Mouse (Mus musculus) ES-Bruce4 (cell line): ENCODE measurements around the gene Itga9. TPM values are rescaled to one million over a fixed set of nuclear protein-coding genes. Genes with fewer than 3 reads are reported as not detected.

Source experiments
- H3K27ac ChIP-seq: 2 replicates; pipeline ENCODE4 v1.5.1; 2012; ENCODE audit warnings: low read length, inconsistent platforms; ENCODE audit not compliant: insufficient read depth
- H3K27me3 ChIP-seq: 2 replicates; pipeline ENCODE4 v1.6.1; 2012; ENCODE audit warnings: mild to moderate bottlenecking, low read length, inconsistent platforms; ENCODE audit not compliant: control insufficient read depth, poor library complexity, insufficient read depth, severe bottlenecking
- H3K36me3 ChIP-seq: 2 replicates; pipeline ENCODE4 v1.6.1; 2012; ENCODE audit warnings: inconsistent platforms, mild to moderate bottlenecking, low read length, moderate library complexity; ENCODE audit not compliant: control insufficient read depth, poor library complexity, insufficient read depth, severe bottlenecking
- H3K4me1 ChIP-seq: one replicate; pipeline ENCODE4 v1.8.1; 2011; ENCODE audit warnings: low read length; ENCODE audit not compliant: control insufficient read depth, insufficient read depth
- H3K4me3 ChIP-seq: 2 replicates; pipeline ENCODE4 v1.5.1; 2011; ENCODE audit warnings: low read depth, mild to moderate bottlenecking, low read length
- H3K9ac ChIP-seq: 2 replicates; pipeline ENCODE4 v1.6.1; 2012; ENCODE audit warnings: low read depth, mild to moderate bottlenecking, inconsistent platforms; ENCODE audit not compliant: poor library complexity, severe bottlenecking
- H3K9me3 ChIP-seq: replicated peaks from 2 replicates; pipeline ENCODE4 v1.6.1; 2012; ENCODE audit warnings: mild to moderate bottlenecking, low read length, inconsistent platforms; ENCODE audit not compliant: control insufficient read depth, poor library complexity, insufficient read depth, severe bottlenecking
- CTCF ChIP-seq: IDR thresholded peaks from one replicate; pipeline ENCODE4 v1.8.1; 2011; ENCODE audit warnings: low read depth, low read length
- EP300 ChIP-seq: IDR thresholded peaks from 2 replicates; pipeline ENCODE4 v1.6.1; 2011; ENCODE audit warnings: low read depth, low read length; ENCODE audit not compliant: insufficient read depth
- POLR2A ChIP-seq: IDR thresholded peaks from one replicate; pipeline ENCODE4 v1.8.1; 2011; ENCODE audit warnings: low read length; ENCODE audit not compliant: insufficient read depth
- polyA plus RNA-seq: library from polyadenylated mRNA; stranded (reverse); fragments of >200 nt; gene quantifications from 2 replicates; pipeline ENCODE4 v1.2.4, GENCODE M21; 2011; ENCODE audit warnings: low read depth; ENCODE audit not compliant: missing spikeins, insufficient read depth, insufficient read length

Gene Itga9
- polyA plus RNA-seq, 1 experiment: 5.2 TPM

DNA sequence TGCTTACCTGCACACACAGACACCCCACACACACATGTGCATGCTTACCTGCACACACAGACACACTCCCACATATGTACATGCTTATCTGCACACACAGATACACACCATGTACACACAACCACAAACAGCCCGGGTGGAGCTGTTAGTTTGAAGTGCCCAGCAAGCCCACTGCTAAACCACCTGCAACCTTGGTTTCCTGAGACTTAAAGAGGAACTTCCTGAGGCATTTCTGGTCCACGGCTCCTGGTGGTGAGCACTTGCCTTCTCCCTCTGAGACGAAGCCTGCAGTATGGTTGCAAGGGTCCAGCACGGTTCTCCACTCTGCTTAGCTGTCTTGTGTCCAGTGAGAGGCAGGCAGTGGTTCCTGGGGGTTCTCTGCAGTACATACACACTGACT is 14.3 kb downstream of the Itga9 start:
- Histone ChIP-seq H3K4me3 (no peak overlapping the region), H3K9me3 (no peaks in the 10 kb centered on the region), H3K27me3 (no peaks in the 10 kb centered on the region), H3K27ac (no peak overlapping the region), H3K4me1 (no peaks in the 10 kb centered on the region), H3K9ac (no peak overlapping the region), H3K36me3 (no peaks in the 10 kb centered on the region)
- no peak for TF ChIP-seq POLR2A
- no peak for TF ChIP-seq CTCF
- TF ChIP-seq EP300: no peak

- H3K4me1 ChIP-seq: no peaks in the 10 kb centered on the region
- H3K4me3 ChIP-seq: no peak overlapping the region
- no peaks in the 10 kb centered on the region for H3K36me3 ChIP-seq
- no peak overlapping the region for H3K27ac ChIP-seq
- no peak for TF ChIP-seq CTCF
- TF ChIP-seq POLR2A: no peak
- no peak for TF ChIP-seq EP300
- H3K9ac ChIP-seq: no peak overlapping the region
- H3K9me3 ChIP-seq: no peaks in the 10 kb centered on the region
- no peaks in the 10 kb centered on the region for H3K27me3 ChIP-seq
Observed at GRCm38 (mm10) chr9:118621691-118622090, 15.2 kb downstream of the Itga9 start.

- Histone ChIP-seq H3K9me3 (no peaks in the 10 kb centered on the region), H3K36me3 (no peaks in the 10 kb centered on the region), H3K4me1 (no peaks in the 10 kb centered on the region), H3K9ac (no peak overlapping the region), H3K4me3 (no peak overlapping the region), H3K27ac (no peak overlapping the region), H3K27me3 (no peaks in the 10 kb centered on the region)
- no peak for TF ChIP-seq EP300
- TF ChIP-seq POLR2A: no peak
- no peak for TF ChIP-seq CTCF
Observed at GRCm38 (mm10) chr9:118622376-118623166, 16.1 kb downstream of the Itga9 start.

GRCm38 (mm10) chr9:118623483-118623882 is 17.0 kb downstream of the Itga9 start:
- Histone ChIP-seq H3K36me3 (no peaks in the 10 kb centered on the region), H3K27me3 (no peaks in the 10 kb centered on the region), H3K9me3 (no peaks in the 10 kb centered on the region), H3K9ac (no peak overlapping the region), H3K4me1 (no peaks in the 10 kb centered on the region), H3K4me3 (no peak overlapping the region), H3K27ac (no peak overlapping the region)
- no peak for TF ChIP-seq EP300

DNA sequence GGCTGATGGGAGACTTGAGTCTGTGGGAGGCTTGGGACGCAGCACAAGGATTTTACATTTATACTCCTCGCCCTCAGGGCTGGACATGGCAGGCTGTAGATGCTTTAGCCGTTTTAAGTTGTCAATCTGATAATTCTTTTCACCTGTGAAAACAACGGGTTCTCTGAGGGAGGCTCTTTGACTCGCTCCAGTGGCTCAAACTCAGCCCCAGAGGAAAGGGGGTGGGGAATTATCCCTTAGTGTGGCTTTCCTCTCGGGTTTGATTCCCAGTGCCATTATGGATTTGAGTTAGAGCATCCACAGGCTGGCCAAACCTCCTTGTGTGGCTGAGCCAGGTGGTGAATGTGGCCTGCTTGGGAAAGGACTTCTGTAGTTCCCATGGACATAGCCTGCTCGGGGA is 17.7 kb downstream of the Itga9 start:
- Histone ChIP-seq H3K9ac (no peak overlapping the region), H3K36me3 (no peaks in the 10 kb centered on the region), H3K27me3 (no peaks in the 10 kb centered on the region), H3K4me3 (no peak overlapping the region), H3K4me1 (no peaks in the 10 kb centered on the region), H3K27ac (no peak overlapping the region), H3K9me3 (no peaks in the 10 kb centered on the region)
- TF ChIP-seq POLR2A (no peak), CTCF (no peak), EP300 (no peak)

- no peak overlapping the region for H3K4me3 ChIP-seq
- no peak for TF ChIP-seq EP300
- no peak for TF ChIP-seq POLR2A
- TF ChIP-seq CTCF: no peak
- no peaks in the 10 kb centered on the region for H3K9me3 ChIP-seq
- no peaks in the 10 kb centered on the region for H3K4me1 ChIP-seq
- no peaks in the 10 kb centered on the region for H3K36me3 ChIP-seq
- no peaks in the 10 kb centered on the region for H3K27me3 ChIP-seq
- H3K9ac ChIP-seq: no peak overlapping the region
- H3K27ac ChIP-seq: no peak overlapping the region
Observed at GRCm38 (mm10) chr9:118629763-118630379, 23.4 kb downstream of the Itga9 start.
